Mouse (Mus musculus): ENCODE measurements around the gene Catip.
"Not testable (repeated sequence)": the region's sequence is repeated elsewhere in the genome, so short reads cannot be mapped to it uniquely, and the experiment has no call there.

Gene Catip

GRCm38 (mm10) chr1:74361812-74362211 is at the start of gene Catip:
TSS of gene Catip (plus strand) at chr1:74362108.
- DNase-seq (ENCODE audit: low read depth, low spot score): peak; percentile 64

DNA sequence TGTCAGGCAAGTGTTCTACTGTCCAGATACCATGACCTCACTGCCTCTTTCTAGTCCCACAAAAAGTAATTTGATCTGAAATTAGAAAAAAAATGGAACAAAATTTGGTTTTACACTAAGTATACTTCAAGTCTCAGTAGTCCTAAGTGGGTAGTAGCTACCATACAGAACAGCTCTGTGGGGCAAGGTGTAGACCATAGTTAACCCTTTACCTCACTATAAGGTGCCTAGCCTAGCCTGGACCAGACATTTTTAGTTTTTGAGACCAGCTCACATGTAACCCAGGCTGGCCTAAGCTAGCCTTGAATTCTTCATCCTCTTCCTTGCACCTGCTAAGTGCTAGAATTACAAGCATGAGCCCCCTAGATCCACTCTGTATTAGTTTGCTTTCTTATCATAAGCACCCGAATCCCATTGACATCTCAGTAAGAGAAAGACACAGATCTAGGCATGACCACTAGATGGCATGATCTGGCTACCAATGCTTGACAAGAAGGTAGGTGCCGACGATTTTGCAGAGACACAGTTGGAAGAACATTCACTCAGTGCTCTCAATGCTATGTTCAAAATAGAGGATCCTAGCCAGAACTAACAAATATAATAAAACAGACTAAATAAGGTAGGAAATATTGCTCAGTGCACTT is 48.7 kb upstream of the Catip start:
- DNase-seq (ENCODE audit: low read depth, low spot score): peak; percentile 61

GRCm38 (mm10) chr1:74314796-74315195 is 47.1 kb upstream of the Catip start:
- DNase-seq (ENCODE audit: low read depth, low spot score): no peak

- no peak for DNase-seq (ENCODE audit: low read depth, low spot score)
These were observed 45.6 kb upstream of the Catip start for GRCm38 (mm10) chr1:74316114-74316827.

DNA sequence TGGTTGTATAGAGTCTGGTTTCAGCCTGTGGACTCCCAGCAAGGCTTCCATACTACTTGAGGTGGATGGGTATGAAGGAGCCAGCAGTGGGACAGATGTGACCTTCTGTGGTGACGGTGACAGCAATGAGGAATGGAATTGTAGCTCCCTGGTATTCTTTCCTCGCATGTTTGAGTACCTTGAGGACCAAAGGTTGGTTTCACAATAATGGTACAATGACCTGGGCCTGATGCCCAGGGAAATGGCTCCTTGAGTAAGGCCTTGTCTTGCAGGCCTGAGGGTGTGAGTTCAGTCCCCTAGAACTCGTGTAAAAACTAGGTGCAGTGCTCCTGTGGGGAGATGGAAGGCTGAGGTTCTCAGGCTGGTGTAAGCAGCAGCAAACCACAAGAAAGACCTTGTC is 43.2 kb upstream of the Catip start:
- DNase-seq (ENCODE audit: low read depth, low spot score): no peak

- no peak for DNase-seq (ENCODE audit: low read depth, low spot score)
These were observed 40.5 kb upstream of the Catip start for GRCm38 (mm10) chr1:74321396-74321795.

DNA sequence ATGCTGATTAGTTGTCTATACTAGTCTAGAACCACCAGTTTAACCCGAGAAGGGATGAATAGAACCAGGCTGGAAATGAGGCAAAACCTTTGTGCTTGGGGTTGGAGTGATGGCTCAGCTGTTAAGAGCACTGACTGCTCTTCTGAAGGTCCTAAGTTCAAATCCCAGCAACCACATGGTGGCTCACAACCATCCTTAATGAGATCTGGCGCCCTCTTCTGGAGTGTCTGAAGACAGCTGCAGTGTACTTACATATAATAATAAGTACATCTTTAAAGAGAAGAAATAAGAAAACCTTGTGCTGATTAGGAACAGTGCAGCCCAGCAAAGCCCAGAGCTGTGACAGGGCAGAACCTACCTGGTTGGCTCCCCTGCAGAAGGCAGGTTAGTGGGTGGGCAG is 35.0 kb upstream of the Catip start:
- not testable (repeated sequence) for DNase-seq (ENCODE audit: low read depth, low spot score)

GRCm38 (mm10) chr1:74329899-74330431 is 31.9 kb upstream of the Catip start:
- no peak for DNase-seq (ENCODE audit: low read depth, low spot score)

GRCm38 (mm10) chr1:74331046-74331681 is 30.7 kb upstream of the Catip start:
- no peak for DNase-seq (ENCODE audit: low read depth, low spot score)

- DNase-seq (ENCODE audit: low read depth, low spot score): peak; percentile 92
These were observed 29.6 kb upstream of the Catip start for GRCm38 (mm10) chr1:74332241-74332763.

- DNase-seq (ENCODE audit: low read depth, low spot score): no peak
These were observed 29.0 kb upstream of the Catip start for GRCm38 (mm10) chr1:74332930-74333329.

GRCm38 (mm10) chr1:74334607-74335006 is 27.3 kb upstream of the Catip start:
- DNase-seq (ENCODE audit: low read depth, low spot score): no peak

GRCm38 (mm10) chr1:74335033-74335432 is 26.9 kb upstream of the Catip start:
- DNase-seq (ENCODE audit: low read depth, low spot score): no peak

GRCm38 (mm10) chr1:74335436-74336170 is 26.3 kb upstream of the Catip start:
- DNase-seq (ENCODE audit: low read depth, low spot score): no peak

DNA sequence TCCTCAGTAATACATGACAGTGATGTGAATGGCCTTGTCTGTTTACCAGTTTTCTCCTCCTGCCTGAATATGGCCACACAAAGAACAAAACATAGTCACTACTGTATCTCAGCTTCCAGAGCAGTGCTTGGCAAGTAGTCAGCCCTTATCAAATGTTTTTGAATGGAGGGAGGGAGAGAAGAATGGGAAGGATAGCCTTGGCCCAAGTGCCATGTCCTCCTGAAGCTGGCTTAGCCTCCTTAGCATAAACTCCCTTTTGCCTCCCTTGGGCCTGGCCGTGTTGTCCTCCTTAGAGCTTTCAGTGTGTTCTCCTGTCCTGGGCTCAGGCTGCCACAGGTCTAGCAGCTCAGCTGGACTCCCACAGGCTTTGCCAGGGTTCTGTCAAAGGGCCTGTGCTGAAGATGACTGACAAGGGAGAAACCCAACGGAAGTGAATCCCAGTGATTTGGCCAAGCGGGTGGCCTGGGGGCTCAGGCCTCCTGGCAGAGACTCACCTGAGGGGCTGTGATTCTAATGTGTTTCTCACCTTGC is 24.6 kb upstream of the Catip start:
- no peak for DNase-seq (ENCODE audit: low read depth, low spot score)

GRCm38 (mm10) chr1:74338013-74338412 is 23.9 kb upstream of the Catip start:
- no peak for DNase-seq (ENCODE audit: low read depth, low spot score)

DNA sequence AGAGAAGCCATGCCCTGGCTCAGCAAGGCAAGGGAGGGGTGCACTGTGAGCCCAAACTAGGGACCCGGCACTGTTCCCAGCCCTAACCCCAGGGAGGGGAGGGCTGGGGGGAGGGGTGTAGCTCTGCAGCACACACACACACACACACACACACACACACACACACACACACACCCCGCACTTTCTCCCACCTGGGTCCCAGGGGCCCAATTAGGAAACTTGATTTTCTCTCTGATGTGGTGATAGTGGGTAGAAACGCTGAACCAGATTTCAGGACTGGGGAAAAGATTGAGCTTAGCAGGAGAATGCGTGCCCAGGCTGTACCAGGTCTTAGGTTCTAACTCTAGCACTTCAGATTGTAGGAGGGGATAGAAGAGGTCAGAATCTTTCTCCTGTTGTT is 23.3 kb upstream of the Catip start:
- no peak for DNase-seq (ENCODE audit: low read depth, low spot score)

DNA sequence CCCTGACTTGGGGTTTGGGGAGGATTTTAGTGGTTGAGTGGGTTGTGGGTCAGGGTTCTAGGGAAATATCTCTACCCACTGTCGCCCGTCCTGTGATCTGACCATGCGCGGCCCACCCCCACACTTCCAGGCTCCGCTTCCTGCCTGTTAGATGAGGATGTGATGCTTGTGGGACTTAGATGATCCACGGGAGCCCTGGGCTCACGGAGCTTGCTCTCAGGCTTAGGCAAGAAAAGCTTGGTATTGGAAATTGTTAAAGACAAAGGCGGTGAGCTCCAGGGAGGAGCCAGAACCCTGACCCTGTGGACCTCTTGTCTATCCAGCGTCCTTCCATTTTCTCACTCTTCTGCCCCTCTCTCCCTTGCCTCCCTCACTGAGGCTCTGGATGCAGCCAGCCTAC is 22.0 kb upstream of the Catip start:
- no peak for DNase-seq (ENCODE audit: low read depth, low spot score)

- no peak for DNase-seq (ENCODE audit: low read depth, low spot score)
These were observed 21.5 kb upstream of the Catip start for GRCm38 (mm10) chr1:74340361-74340764.

DNA sequence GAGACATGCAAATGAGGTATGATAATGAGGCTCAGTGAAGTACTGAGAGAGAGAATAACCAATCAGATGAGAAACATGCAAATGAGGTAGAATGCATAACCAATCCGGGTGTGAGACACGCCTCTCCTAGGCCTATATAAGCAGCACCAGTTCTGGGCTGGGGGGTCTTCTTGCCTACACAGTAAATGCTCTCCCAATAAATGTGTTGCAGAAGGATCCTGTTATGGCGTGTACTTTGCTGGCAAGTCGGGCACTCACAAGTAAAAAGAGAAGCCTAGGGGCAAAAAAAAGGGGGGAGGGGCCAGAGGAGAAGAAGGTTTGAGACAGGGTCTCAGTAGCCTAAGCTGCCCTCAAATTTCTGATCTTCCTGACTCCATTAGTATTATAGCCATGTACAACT is 20.9 kb upstream of the Catip start:
- not testable (repeated sequence) for DNase-seq (ENCODE audit: low read depth, low spot score)

GRCm38 (mm10) chr1:74341898-74342297 is 20.0 kb upstream of the Catip start:
- DNase-seq (ENCODE audit: low read depth, low spot score): no peak
